Mouse (Mus musculus): ENCODE measurements at regions not wholly inside any gene's neighbourhood (a gene's known extent, or its start where the extent isn't known, plus 50 kb on each side); places are given as distances from the start of the nearest gene placed in this dataset.

DNA sequence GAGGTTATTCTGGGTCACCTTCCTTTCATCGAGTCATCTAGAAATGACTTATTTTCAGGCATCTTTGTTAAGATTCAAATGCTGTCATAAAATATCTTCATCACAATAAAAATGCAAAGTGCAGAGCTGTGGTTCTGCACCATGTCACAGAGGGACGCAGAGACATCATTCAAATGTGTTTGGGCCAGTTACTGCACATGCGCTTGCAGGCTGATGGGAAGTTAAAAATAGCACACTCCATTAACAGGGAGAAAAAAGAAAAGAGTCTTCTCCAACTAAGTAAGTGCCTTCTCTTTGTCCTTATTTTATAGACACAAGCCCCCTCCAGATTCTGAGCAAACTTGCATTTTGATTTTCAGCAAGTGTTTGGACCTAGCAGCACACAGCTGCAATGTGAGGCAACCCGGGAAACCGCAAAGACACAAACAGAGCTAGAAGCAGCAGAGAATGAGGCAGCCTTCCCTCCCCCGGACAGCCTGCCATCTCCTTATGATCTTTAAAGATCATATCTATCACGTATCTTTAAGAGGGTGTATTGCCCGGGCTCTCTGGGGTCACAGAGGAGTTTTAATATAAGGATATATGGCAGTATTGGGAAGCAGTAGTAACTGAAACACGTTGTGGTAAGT lies 510.0 kb downstream of the Adam3 start:
- ATAC-seq (ENCODE audit: low FRiP score, low TSS enrichment), result no peak
- WGBS, result 62% methylated on average over 9 of the region's 9 CpGs
- H3K4me2 ChIP-seq (replicated peaks; ENCODE audit: low read depth), result no peak overlapping the region
- no peak overlapping the region for H3K9ac ChIP-seq (ENCODE audit: low read length)
- H3K9me3 ChIP-seq (ENCODE audit: control insufficient read depth, low read length), result no peaks in the 10 kb centered on the region
- no peak overlapping the region for H3K4me3 ChIP-seq (ENCODE audit: low read depth, low read length)
- DNase-seq (ENCODE audit: low spot score), result no peak
- H3K27ac ChIP-seq (replicated peaks), result no peak overlapping the region
- H3K27me3 ChIP-seq (ENCODE audit: control insufficient read depth, insufficient read depth, low read length), result no peaks in the 10 kb centered on the region
- TF ChIP-seq EP300 (optimal IDR thresholded peaks at IDR 0.05) (no peak), CTCF (IDR thresholded peaks at IDR 0.05; ENCODE audit: low read depth) (no peak)
- H3K36me3 ChIP-seq (ENCODE audit: control insufficient read depth, insufficient read depth, low read length), result no peaks in the 10 kb centered on the region
- no peaks in the 10 kb centered on the region for H3K4me1 ChIP-seq (replicated peaks; ENCODE audit: control insufficient read depth, insufficient read depth)

- ATAC-seq (ENCODE audit: low FRiP score, low TSS enrichment) (no peak), DNase-seq (ENCODE audit: low spot score) (no peak)
- no peaks in the 10 kb centered on the region for H3K9me3 ChIP-seq (ENCODE audit: control insufficient read depth, low read length)
- H3K4me3 ChIP-seq (ENCODE audit: low read depth, low read length), result no peak overlapping the region
- H3K9ac ChIP-seq (ENCODE audit: low read length), result no peak overlapping the region
- no peaks in the 10 kb centered on the region for H3K4me1 ChIP-seq (replicated peaks; ENCODE audit: control insufficient read depth, insufficient read depth)
- H3K36me3 ChIP-seq (ENCODE audit: control insufficient read depth, insufficient read depth, low read length), result no peaks in the 10 kb centered on the region
- H3K27me3 ChIP-seq (ENCODE audit: control insufficient read depth, insufficient read depth, low read length), result no peaks in the 10 kb centered on the region
- no peak overlapping the region for H3K4me2 ChIP-seq (replicated peaks; ENCODE audit: low read depth)
- TF ChIP-seq CTCF (IDR thresholded peaks at IDR 0.05; ENCODE audit: low read depth), result no peak
- no peak for TF ChIP-seq EP300 (optimal IDR thresholded peaks at IDR 0.05)
- H3K27ac ChIP-seq (replicated peaks), result no peak overlapping the region
- 70% methylated on average over 4 of the region's 4 CpGs for WGBS
These were observed 511.3 kb downstream of the Adam3 start for GRCm38 (mm10) chr8:24214315-24214714.

DNA sequence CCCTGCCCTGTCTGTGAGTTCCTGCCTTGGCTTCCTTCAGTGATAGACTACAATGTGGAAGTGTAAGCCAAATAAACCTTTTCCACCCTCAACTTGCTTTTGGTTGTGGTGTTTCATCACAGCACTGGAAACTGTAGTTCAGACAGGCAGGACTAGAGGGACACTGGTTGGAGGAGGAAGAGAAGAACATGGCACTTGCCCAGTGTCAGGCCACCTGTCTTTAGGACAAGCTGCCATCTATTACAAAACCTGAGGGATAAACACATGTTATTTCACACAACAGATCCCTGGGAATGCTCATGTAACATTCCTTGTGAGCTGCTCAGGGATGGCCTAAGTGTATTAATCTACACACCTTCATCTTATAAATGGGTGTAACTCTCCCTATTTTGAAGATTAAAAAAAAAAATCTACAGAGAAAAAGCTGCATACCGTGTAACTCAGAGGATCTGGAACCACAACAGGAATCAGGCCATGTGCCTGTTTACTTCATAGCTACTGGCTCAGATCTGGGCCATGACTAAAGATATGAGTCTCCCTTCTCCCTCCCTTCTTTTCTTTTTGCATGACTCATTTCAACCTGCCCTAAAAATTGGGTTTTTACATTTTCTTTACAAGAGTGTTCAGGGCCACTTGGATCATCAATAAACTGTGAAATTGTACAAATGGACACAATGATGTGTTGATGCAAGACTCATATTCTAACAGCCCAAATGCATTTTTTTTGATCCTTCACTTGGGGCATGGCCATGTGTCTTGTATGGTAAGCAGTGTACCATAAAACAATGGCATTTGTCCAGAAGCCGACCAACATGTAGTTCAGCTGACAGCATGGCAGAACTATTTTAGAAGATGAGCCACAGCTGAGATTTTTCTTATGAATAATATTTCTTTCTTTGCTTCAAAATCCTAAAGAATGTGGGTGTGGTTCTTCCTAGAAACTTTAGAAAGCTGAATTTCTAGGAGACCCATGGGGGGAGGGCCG lies 513.1 kb downstream of the Adam3 start:
- Histone ChIP-seq H3K4me3 (ENCODE audit: low read depth, low read length) (no peak overlapping the region), H3K9me3 (ENCODE audit: control insufficient read depth, low read length) (no peaks in the 10 kb centered on the region), H3K27ac (replicated peaks) (no peak overlapping the region), H3K27me3 (ENCODE audit: control insufficient read depth, insufficient read depth, low read length) (no peaks in the 10 kb centered on the region), H3K4me1 (replicated peaks; ENCODE audit: control insufficient read depth, insufficient read depth) (no peaks in the 10 kb centered on the region), H3K9ac (ENCODE audit: low read length) (no peak overlapping the region), H3K36me3 (ENCODE audit: control insufficient read depth, insufficient read depth, low read length) (no peaks in the 10 kb centered on the region), H3K4me2 (replicated peaks; ENCODE audit: low read depth) (no peak overlapping the region)
- no peak for TF ChIP-seq CTCF (IDR thresholded peaks at IDR 0.05; ENCODE audit: low read depth)
- no peak for TF ChIP-seq EP300 (optimal IDR thresholded peaks at IDR 0.05)
- DNase-seq (ENCODE audit: low spot score) (no peak), ATAC-seq (ENCODE audit: low FRiP score, low TSS enrichment) (no peak)
- WGBS, result 77% methylated on average over 3 of the region's 3 CpGs

DNA sequence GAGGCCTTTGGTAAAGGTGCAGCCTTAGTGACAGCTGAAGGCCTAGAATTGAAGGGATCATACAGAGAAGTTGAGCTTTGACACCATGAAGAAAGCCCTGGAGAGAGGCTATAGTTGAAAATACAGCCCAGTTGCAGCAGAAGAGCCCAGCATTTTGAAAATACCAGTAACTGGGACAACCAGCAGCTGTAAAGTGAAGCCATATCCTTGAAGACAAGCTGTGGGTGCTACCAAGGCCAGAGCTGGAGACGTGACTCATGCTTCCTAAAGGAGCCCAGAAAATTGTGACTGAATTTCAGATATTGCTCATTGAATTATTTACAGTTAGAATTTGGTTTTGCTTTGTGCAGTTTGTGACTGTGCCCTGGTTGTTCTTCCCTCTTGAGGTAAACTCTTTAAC lies 514.6 kb downstream of the Adam3 start:
- DNase-seq (ENCODE audit: low spot score) (no peak), ATAC-seq (ENCODE audit: low FRiP score, low TSS enrichment) (no peak)
- no peaks in the 10 kb centered on the region for H3K36me3 ChIP-seq (ENCODE audit: control insufficient read depth, insufficient read depth, low read length)
- H3K9ac ChIP-seq (ENCODE audit: low read length), result no peak overlapping the region
- H3K27ac ChIP-seq (replicated peaks), result no peak overlapping the region
- TF ChIP-seq CTCF (IDR thresholded peaks at IDR 0.05; ENCODE audit: low read depth), result no peak
- H3K9me3 ChIP-seq (ENCODE audit: control insufficient read depth, low read length), result no peaks in the 10 kb centered on the region
- H3K4me1 ChIP-seq (replicated peaks; ENCODE audit: control insufficient read depth, insufficient read depth), result no peaks in the 10 kb centered on the region
- 68% methylated on average over 1 of the region's 1 CpGs for WGBS
- H3K4me3 ChIP-seq (ENCODE audit: low read depth, low read length), result no peak overlapping the region
- no peak overlapping the region for H3K4me2 ChIP-seq (replicated peaks; ENCODE audit: low read depth)
- H3K27me3 ChIP-seq (ENCODE audit: control insufficient read depth, insufficient read depth, low read length), result no peaks in the 10 kb centered on the region

Measured in stomach, postnatal 0 days (tissue).